Mouse (Mus musculus): ENCODE results near the gene Dhx8.

- TF ChIP-seq POLR2A (IDR thresholded peaks at IDR 0.05; ENCODE audit: low read depth, low read length) (no peak), CTCF (IDR thresholded peaks at IDR 0.05; ENCODE audit: extremely low read depth, insufficient read length, insufficient replicate concordance, low read depth, low read length) (no peak)
These were observed 45.1 kb upstream of the Dhx8 start for GRCm38 (mm10) chr11:101687351-101688301.
